Mouse (Mus musculus) megakaryocyte, embryonic 14.5 days (primary cell): ENCODE data around the gene Tmem189. TPM values are rescaled to one million over a fixed set of nuclear protein-coding genes. Genes with fewer than 3 reads are reported as not detected.

Experiments used
- H3K27me3 ChIP-seq: replicated peaks from 2 replicates; pipeline ENCODE3; 2012; ENCODE audit warnings: inconsistent platforms
- H3K36me3 ChIP-seq: replicated peaks from 2 replicates; pipeline ENCODE3; 2012; ENCODE audit warnings: low read length, inconsistent platforms, mixed read lengths
- H3K4me1 ChIP-seq: 2 replicates; pipeline ENCODE4 v1.6.1; 2012; ENCODE audit warnings: inconsistent platforms
- H3K4me3 ChIP-seq: replicated peaks from 2 replicates; pipeline ENCODE3; 2012; ENCODE audit warnings: moderate library complexity, mild to moderate bottlenecking, inconsistent platforms
- H3K9me3 ChIP-seq: 2 replicates; pipeline ENCODE4 v1.6.1; 2012; ENCODE audit warnings: inconsistent platforms
- FLI1 ChIP-seq: IDR thresholded peaks from 2 replicates; pipeline ENCODE4 v1.6.1; 2012; ENCODE audit warnings: low read length, inconsistent platforms, mixed read lengths
- GATA1 ChIP-seq: IDR thresholded peaks from 3 replicates; pipeline ENCODE4 v1.6.1; 2012; ENCODE audit warnings: mixed read lengths, low read length, inconsistent platforms, borderline replicate concordance
- polyA plus RNA-seq: library from polyadenylated mRNA; stranded (reverse); fragments of >175 nt; gene quantifications from 2 replicates; pipeline ENCODE4 v1.2.3, GENCODE M21; 2012; ENCODE audit warnings: low replicate concordance; ENCODE audit not compliant: insufficient read depth

The Tmem189 gene
- polyA plus RNA-seq, 1 experiment: 173 TPM

GRCm38 (mm10) chr2:167687250-167687586 lies 2.4 kb downstream of the Tmem189 start:
- H3K36me3 ChIP-seq: peaks cover 18% of the 10 kb centered on the region
- peaks cover 36% of the 10 kb centered on the region for H3K27me3 ChIP-seq
- H3K9me3 ChIP-seq: no peaks in the 10 kb centered on the region
- H3K4me3 ChIP-seq: no peak overlapping the region
- TF ChIP-seq FLI1 (no peak), GATA1 (no peak)
- peaks cover 81% of the 10 kb centered on the region for H3K4me1 ChIP-seq

DNA sequence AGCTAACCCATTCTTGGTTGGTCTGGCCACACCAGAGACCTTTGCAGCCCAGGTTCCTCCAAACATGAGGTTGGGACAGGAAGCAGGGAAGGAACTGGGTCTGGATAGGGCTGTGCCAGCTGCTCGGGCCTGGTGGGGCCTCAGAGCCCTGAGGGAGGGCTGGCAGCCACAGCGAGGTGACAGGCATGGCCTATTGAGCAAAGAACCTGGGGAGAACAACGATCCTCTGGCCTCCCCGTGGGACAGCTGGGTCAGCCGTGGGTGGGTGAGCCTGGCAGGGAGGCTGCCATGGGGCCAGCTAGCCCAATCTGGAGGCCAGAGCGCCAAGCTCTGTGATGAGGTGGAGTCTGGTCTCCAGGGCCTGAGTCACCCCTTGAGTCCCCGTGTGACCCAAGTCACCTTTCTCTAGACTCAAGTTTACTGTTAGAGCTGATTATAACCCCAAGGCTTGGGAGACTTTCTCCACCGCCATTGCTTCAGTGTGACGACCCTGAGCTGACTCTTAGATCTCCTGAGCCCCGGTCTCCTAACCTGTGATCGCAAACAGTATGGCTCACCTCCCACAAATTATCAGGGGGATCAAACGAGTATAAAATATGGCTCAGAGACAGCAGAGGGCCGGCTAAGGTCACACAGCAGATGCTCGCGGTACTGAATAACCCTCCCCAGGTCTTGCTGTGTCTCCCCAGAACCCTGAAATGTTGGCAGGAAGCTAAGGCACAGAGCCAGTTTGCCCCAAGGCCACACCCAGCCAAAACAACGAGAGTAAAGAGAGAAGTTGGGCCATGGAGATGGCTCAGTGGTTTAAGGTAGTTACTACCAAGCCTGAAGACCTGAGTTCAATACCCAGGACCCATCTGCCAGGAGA lies 3.0 kb downstream of the Tmem189 start:
- Histone ChIP-seq H3K4me1 (peaks cover 75% of the 10 kb centered on the region), H3K27me3 (peaks cover 39% of the 10 kb centered on the region), H3K9me3 (no peaks in the 10 kb centered on the region), H3K4me3 (peak overlapping the region; percentile 5), H3K36me3 (peaks cover 12% of the 10 kb centered on the region)
- TF ChIP-seq FLI1 (no peak), GATA1 (no peak)

GRCm38 (mm10) chr2:167685865-167686264 lies 3.8 kb downstream of the Tmem189 start:
- H3K4me1 ChIP-seq: peaks cover 70% of the 10 kb centered on the region
- H3K27me3 ChIP-seq: peaks cover 42% of the 10 kb centered on the region
- no peaks in the 10 kb centered on the region for H3K9me3 ChIP-seq
- H3K36me3 ChIP-seq: peaks cover 5% of the 10 kb centered on the region
- TF ChIP-seq FLI1: no peak
- TF ChIP-seq GATA1: no peak
- H3K4me3 ChIP-seq: no peak overlapping the region

GRCm38 (mm10) chr2:167685137-167685536 lies 4.5 kb downstream of the Tmem189 start:
- no peaks in the 10 kb centered on the region for H3K36me3 ChIP-seq
- H3K27me3 ChIP-seq: peaks cover 42% of the 10 kb centered on the region
- no peak overlapping the region for H3K4me3 ChIP-seq
- no peak for TF ChIP-seq FLI1
- H3K4me1 ChIP-seq: peaks cover 73% of the 10 kb centered on the region
- H3K9me3 ChIP-seq: no peaks in the 10 kb centered on the region

- peaks cover 42% of the 10 kb centered on the region for H3K27me3 ChIP-seq
- peaks cover 76% of the 10 kb centered on the region for H3K4me1 ChIP-seq
- no peaks in the 10 kb centered on the region for H3K9me3 ChIP-seq
- TF ChIP-seq GATA1 (no peak), FLI1 (no peak)
- no peak overlapping the region for H3K4me3 ChIP-seq
- no peaks in the 10 kb centered on the region for H3K36me3 ChIP-seq
These were observed 5.9 kb downstream of the Tmem189 start for GRCm38 (mm10) chr2:167683721-167684120.

DNA sequence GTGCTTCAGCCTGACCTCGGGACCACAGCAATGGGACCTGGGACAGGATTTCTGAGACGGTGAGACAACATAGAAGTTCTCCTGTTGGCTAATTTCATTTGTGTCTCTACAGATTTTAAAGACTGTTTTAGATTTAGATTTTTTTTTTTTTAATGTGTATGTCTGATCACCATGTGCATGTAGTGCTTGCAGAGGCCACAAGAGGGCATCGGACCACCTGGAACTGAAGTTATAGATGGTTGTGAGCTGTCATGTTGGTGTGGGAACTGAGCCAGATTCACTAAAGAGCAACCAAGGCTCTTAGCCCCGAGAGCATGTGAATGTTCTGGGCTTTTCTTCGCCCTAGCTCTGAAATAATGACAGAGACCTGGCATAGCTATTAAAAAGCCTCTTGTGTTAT lies 9.0 kb downstream of the Tmem189 start:
- Histone ChIP-seq H3K36me3 (no peaks in the 10 kb centered on the region), H3K4me3 (peak overlapping the region; percentile 82), H3K9me3 (no peaks in the 10 kb centered on the region), H3K4me1 (peaks cover 75% of the 10 kb centered on the region), H3K27me3 (peaks cover 24% of the 10 kb centered on the region)
- TF ChIP-seq FLI1 (no peak), GATA1 (no peak)

DNA sequence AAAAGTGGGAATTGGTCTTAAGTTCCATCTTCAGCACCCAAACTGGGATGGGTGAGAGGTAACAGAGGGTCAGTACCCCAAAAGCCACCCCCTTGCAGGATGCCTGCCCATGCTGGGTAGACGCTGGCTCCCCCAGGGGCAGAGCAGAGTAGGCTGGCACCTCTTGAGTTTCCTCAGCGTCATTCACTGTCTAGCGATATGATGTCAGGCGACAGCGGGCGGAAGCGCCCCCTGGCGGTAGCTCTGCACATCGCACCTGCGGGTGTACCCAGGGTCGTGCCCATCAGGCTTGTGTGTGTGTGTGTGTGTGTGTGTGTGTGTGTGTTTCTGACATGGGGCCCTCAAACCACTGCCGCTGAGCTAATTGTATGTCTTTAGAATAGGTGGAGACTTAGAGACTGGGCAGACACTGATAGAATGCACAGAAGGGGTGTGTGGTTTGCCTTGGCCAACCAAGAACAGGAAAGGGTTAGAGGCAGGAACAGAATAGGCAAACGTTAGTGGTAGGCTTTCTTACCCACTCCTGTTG lies 9.7 kb downstream of the Tmem189 start:
- peaks cover 19% of the 10 kb centered on the region for H3K27me3 ChIP-seq
- H3K4me3 ChIP-seq: peak overlapping the region; percentile 82
- H3K36me3 ChIP-seq: no peaks in the 10 kb centered on the region
- TF ChIP-seq GATA1: no peak
- TF ChIP-seq FLI1: no peak
- H3K9me3 ChIP-seq: no peaks in the 10 kb centered on the region
- H3K4me1 ChIP-seq: peaks cover 75% of the 10 kb centered on the region

DNA sequence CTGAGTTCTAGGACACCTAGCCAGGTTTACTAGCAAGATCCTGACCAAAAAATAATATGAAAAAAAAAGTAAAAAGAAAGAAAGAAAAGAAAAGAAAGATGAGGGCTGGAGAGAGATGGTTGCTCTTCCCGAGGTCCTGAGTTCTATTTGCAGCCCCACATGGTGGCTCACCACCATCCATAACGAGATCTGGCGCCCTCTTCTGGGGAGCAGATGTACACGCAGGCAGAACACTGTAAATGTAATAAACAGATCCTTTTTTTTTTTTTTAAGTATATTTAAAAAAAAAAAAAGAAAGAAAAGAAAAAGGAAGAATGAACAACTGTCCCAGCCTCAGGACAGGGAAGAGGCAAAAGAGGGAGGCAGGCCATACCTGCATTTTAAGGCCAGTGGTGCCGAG lies 11.0 kb downstream of the Tmem189 start:
- Histone ChIP-seq H3K27me3 (peaks cover 12% of the 10 kb centered on the region), H3K36me3 (peaks cover 3% of the 10 kb centered on the region), H3K4me1 (peaks cover 73% of the 10 kb centered on the region), H3K9me3 (peaks cover 5% of the 10 kb centered on the region), H3K4me3 (no peak overlapping the region)
- TF ChIP-seq FLI1 (no peak), GATA1 (no peak)

- peaks cover 80% of the 10 kb centered on the region for H3K4me1 ChIP-seq
- peaks cover 3% of the 10 kb centered on the region for H3K36me3 ChIP-seq
- H3K9me3 ChIP-seq: peaks cover 5% of the 10 kb centered on the region
- no peak overlapping the region for H3K4me3 ChIP-seq
- peaks cover 9% of the 10 kb centered on the region for H3K27me3 ChIP-seq
- TF ChIP-seq FLI1 (no peak), GATA1 (no peak)
These were observed 14.3 kb downstream of the Tmem189 start for GRCm38 (mm10) chr2:167675120-167675909.
